Mouse (Mus musculus) E14TG2a.4 (cell line): ENCODE data around the gene Abcb6.
A peak's percentile ranks its signal among the peaks of the same experiment; 100 is the strongest.

Source experiments
- H3K27me3 ChIP-seq: 2 replicates; pipeline ENCODE4 v1.6.1; 2014; ENCODE audit warnings: low read length, control low read depth; ENCODE audit not compliant: insufficient read depth
- H3K36me3 ChIP-seq: 2 replicates; pipeline ENCODE4 v1.6.1; 2014; ENCODE audit warnings: low read length, control low read depth; ENCODE audit not compliant: insufficient read depth
- H3K4me1 ChIP-seq: replicated peaks from 2 replicates; pipeline ENCODE4 v1.6.1; 2014; ENCODE audit warnings: low read depth, low read length, control low read depth
- H3K4me3 ChIP-seq: replicated peaks from 2 replicates; pipeline ENCODE4 v1.5.1; 2014; ENCODE audit warnings: mild to moderate bottlenecking, low read length
- H3K9me3 ChIP-seq: 2 replicates; pipeline ENCODE4 v1.6.1; 2014; ENCODE audit warnings: low read length, control low read depth
- CTCF ChIP-seq: conservative IDR thresholded peaks from 2 replicates; pipeline ENCODE4 v1.5.1; 2014; ENCODE audit warnings: low read length
- NANOG ChIP-seq: IDR thresholded peaks from 2 replicates; pipeline ENCODE4 v1.6.1; 2014; ENCODE audit warnings: borderline replicate concordance, low read length, mixed read lengths
- POU5F1 ChIP-seq: IDR thresholded peaks from 2 replicates; pipeline ENCODE4 v1.6.1; 2014; ENCODE audit warnings: low read length, borderline replicate concordance

Gene Abcb6

GRCm38 (mm10) chr1:75212542-75212941 is 32.4 kb upstream of the Abcb6 start:
- H3K4me1 ChIP-seq: peaks cover 88% of the 10 kb centered on the region
- no peaks in the 10 kb centered on the region for H3K27me3 ChIP-seq
- no peak for TF ChIP-seq CTCF
- no peak for TF ChIP-seq POU5F1
- no peak for TF ChIP-seq NANOG
- H3K9me3 ChIP-seq: no peaks in the 10 kb centered on the region
- peaks cover 61% of the 10 kb centered on the region for H3K36me3 ChIP-seq
- peak overlapping the region; percentile 95 for H3K4me3 ChIP-seq

DNA sequence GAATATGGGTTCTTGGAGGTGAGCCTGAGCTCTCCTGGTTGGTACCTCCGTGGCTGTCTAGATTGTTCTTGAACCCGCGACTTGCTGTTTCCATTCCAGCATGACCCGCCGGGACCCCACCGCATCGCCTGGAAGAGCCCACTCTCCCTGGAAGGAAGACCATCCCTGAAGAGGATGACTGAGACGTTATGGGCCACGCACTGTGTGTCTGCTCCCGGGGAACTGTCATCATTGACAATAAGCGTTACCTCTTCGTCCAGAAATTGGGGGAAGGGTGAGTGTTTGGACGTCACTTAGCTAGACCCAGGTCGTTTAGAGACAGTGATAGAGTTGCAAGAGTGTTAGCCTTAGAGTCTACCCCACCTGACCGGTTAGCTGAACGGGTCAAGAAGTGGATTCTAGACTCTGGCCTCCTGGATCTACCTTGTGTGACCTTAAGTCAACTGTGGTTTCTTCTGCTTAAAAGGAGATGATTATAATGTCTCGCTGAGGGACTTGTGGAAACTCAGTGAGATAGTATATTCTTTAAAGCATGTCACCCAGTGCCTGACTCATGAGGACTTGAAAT is 31.0 kb upstream of the Abcb6 start:
- Histone ChIP-seq H3K36me3 (peaks cover 58% of the 10 kb centered on the region), H3K9me3 (no peaks in the 10 kb centered on the region; the same call in 1 of the 2 replicates), H3K4me3 (peak overlapping the region; percentile 95), H3K4me1 (peaks cover 75% of the 10 kb centered on the region), H3K27me3 (no peaks in the 10 kb centered on the region)
- TF ChIP-seq POU5F1 (no peak), CTCF (no peak), NANOG (no peak)

DNA sequence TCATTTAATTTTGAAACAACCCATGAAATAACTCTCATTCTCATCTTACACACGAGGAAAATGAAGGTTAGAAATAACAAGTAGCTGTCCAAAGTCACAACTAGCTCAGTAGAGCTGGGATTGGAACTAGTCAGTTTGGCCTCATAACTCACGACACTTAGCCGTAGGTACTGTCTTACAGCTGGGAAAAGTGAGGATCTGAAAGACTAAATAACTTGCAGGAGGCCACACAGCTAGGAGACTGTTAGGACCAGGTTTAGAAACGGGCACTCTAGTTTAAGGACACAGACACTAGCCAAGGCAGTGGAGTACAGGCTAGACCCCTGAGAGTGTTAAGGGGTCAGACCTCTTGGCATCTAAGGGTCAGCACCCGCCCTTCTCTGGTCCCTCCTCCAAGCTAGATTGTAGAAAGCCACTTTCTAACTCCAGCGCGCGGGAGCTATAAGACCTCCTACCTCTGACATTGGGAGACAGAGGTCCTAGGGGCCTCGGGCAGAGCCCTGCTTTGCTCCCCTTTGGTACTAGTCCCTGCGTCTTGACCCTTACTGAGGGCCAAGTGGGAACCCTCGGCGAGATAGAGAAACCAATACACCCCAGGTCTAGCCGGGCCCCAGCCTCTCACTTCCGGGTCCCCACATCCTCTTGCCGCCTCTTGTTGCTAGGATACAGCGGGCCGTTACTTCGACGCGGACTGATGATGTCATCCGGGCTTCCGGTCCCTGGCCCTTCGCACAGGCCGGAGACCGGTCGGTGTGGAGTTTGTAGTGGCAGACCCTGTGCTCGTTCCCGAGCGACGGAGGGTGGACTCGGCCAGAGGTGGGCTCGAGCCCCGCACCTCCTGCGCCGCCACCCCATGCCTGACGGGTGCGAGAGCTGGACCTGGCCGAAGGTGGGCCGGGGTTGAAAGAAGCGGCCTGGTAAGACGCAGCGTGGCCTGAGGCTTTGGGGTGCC is 30.2 kb upstream of the Abcb6 start, which contains the start of the genes Glb1l and Stk16:
Gene Glb1l (minus strand): TSS at position 678 of the 952 bp plus-strand sequence.
Gene Stk16 (plus strand): TSS at position 703 of the 952 bp plus-strand sequence.
- Histone ChIP-seq H3K9me3 (no peaks in the 10 kb centered on the region; the same call in 1 of the 2 replicates), H3K27me3 (no peaks in the 10 kb centered on the region), H3K4me1 (peaks cover 67% of the 10 kb centered on the region), H3K4me3 (peak within 1 kb of the TSS; percentile 95), H3K36me3 (peaks cover 53% of the 10 kb centered on the region)
- TF ChIP-seq POU5F1: no peak

DNA sequence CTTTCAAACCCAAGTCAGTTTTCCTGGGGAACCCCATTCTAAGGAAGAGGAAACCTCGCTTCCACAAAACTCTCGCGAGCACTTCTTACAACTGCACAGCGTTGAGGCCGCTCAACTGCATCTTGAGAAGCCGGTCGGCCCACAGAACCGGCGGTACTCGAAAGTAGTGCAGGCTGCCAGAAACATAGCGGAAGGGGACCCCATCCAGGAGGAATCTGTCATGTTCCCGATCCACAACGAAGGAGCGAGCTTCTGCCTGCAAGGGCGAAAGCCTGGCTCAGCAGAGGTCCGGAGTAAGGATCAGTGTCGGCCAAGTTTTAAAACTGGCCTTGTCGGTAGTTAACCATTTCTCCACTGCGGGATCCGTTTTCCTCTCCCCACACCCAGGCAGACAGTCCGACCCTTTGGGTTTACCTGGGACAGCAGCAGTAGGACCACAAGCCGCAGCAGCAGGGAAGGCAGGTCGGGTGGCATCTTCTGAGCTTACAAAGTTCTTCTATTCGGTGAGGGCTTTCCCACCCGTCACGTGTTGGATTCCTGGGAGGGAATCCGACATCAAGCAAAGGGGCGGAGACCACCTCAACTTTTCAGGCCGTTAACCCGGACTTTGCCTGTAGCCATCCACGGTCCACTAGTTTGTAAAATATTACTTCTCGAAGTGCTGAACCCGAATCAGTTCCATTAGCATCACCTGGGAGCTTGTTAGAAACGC is 28.9 kb upstream of the Abcb6 start:
- Histone ChIP-seq H3K36me3 (peaks cover 40% of the 10 kb centered on the region), H3K9me3 (no peaks in the 10 kb centered on the region; the same call in 1 of the 2 replicates), H3K27me3 (no peaks in the 10 kb centered on the region), H3K4me1 (peaks cover 54% of the 10 kb centered on the region), H3K4me3 (peak overlapping the region; percentile 78)
- TF ChIP-seq CTCF: no peak
- no peak for TF ChIP-seq POU5F1
- no peak for TF ChIP-seq NANOG

DNA sequence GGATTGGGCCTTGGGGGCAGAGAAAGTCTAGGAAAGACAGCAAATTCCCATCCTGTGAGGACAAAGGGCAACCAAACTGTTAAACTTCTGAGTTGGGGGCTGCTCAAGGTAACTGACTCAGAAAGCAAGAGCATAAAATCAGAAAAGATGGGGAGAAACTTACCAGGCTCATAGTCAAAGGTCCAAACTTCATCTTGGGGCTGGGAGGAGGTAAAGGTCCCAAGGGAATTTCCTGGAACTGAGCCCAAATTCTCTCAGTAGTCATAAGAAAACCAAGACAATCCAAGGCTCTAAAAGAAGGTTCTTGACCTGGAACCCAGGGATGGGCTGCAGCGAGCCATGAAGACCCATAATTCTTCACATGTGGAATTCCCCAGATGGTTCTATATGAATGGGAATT is 21.0 kb upstream of the Abcb6 start:
- Histone ChIP-seq H3K36me3 (peaks cover 49% of the 10 kb centered on the region), H3K27me3 (no peaks in the 10 kb centered on the region), H3K4me1 (peaks cover 21% of the 10 kb centered on the region), H3K9me3 (no peaks in the 10 kb centered on the region), H3K4me3 (no peak overlapping the region)
- TF ChIP-seq NANOG (no peak), POU5F1 (no peak), CTCF (no peak)

GRCm38 (mm10) chr1:75192452-75192851 is 12.3 kb upstream of the Abcb6 start:
- no peaks in the 10 kb centered on the region for H3K9me3 ChIP-seq
- H3K4me1 ChIP-seq: peaks cover 20% of the 10 kb centered on the region
- peak overlapping the region; percentile 90 for H3K4me3 ChIP-seq
- peaks cover 43% of the 10 kb centered on the region for H3K36me3 ChIP-seq
- H3K27me3 ChIP-seq: no peaks in the 10 kb centered on the region
- no peak for TF ChIP-seq NANOG

DNA sequence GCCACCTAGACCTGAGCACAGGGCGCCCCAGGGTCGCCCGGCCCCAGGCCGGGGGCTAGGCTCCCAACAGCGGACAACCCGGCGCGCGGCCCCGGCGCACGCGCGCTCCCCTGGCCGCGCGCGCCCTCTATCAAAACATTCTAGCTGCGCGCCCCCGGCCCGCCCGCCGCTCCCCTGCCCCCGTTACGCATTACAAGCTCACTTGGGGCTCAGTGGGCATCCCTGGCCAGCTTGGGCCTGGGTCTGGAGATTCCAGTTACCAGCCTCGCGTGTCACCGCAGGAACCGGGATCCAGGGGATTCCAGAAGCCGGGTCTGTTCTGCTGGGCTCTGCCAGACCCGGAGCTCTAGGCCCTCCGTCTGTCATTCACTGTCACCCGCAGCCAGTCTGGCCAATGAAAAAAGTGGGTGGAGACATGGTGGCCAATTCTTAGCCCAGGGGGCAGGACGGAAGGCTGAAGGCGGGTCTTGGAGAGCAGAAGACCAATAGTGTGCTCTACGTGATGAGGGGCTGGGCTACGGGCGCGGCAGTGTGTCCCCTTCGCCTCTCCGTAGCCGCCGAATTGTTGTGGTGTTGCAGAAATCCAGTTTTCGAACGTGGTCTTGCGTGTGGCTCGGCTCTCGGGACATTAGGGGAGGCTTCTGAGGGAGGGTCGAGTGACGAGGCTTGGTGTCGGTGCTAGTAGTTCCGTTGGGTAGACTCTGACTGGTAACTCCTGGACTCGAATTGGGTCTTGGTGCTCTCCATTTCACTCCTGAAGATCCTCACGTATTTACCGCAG is 11.6 kb upstream of the Abcb6 start, which contains the start of the genes Ankzf1 and Atg9a:
Gene Ankzf1 (plus strand): TSS at position 530 of the 781 bp plus-strand sequence.
Gene Atg9a (minus strand): TSS at position 575 of the 781 bp plus-strand sequence.
- Histone ChIP-seq H3K4me1 (peaks cover 21% of the 10 kb centered on the region), H3K9me3 (no peaks in the 10 kb centered on the region), H3K4me3 (peak within 1 kb of the TSS; percentile 90), H3K27me3 (no peaks in the 10 kb centered on the region), H3K36me3 (peaks cover 38% of the 10 kb centered on the region)
- TF ChIP-seq CTCF: no peak
- no peak for TF ChIP-seq POU5F1
- TF ChIP-seq NANOG: no peak
